Mouse (Mus musculus): Measurements from ENCODE around the gene Ltbp4. TPM values are rescaled to one million over a fixed set of nuclear protein-coding genes. Genes with fewer than 3 reads are reported as not detected.

Ltbp4 gene
- polyA plus RNA-seq, 1 experiment, result 68.8 TPM

DNA sequence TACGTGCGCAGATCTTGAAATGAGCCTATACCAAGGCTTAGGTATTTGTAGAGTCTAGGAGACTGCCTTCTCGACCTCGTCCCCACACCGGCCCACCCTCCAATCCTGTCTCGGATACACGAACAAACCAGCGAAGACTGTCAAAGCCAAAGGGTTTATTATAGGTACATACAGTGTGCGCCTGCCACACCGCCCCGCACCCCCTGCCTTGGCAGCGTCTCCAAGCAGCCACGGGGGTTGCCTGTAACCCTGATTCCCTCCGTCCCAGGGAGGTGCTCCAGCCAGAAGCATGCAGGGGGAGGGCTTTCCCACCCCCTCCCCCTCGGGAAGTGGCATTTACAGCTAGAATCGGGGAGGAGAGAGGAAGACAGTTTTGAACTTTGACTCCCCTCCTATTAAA lies 18.8 kb upstream of the Ltbp4 start:
- no peak for DNase-seq (ENCODE audit: extremely low spot score in 1 of 2, low spot score in 1 of 2)

DNA sequence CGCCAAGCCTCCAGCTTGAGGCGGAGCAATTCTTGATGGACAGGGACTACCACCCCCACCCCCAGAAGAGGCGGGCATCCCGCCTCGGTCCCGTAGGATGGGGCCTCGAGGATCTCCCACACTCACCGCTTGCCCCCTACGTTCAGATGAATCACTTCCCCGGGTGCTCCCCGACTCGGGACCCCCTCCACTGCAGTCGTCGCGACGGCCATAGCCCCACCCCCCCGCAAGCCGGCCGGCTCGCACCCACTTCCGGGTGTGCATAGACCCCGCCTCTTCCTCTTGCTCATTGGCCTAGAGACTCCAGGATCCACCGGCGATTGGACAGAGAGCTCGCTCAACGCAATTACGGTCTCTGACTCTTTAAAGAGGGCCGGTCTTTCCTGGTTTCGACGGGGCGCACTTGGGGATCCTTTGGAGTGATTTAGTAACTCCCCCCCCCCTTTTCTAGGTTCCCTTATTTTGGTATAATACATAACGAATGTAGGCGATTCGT lies 18.3 kb upstream of the Ltbp4 start, which contains the start of gene Shkbp1:
Gene Shkbp1, minus strand, starts transcription at position 275 of the 496 bp plus-strand sequence.
- peak; percentile 78 to 88 for DNase-seq (ENCODE audit: extremely low spot score in 1 of 2, low spot score in 1 of 2)

DNA sequence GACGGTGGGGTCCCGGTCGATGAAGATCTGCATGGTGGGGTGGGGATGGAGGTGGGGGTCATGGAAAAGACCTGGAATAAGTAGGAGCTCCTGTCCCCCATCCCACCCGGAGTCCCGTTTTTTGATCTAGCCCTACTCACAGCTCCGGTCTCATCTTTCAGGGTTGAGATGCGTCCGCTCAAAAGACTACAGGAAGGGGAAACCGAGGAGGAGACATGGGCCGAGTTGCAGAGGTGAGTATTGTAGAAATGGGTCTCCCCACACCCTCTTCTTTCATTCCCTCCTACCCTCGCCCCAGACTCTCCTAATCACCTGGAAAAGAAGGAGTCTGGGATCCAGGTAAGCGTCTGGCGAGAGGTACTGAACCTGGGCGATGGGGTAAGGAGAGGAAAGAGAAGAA lies 17.8 kb upstream of the Ltbp4 start:
- DNase-seq (ENCODE audit: extremely low spot score in 1 of 2, low spot score in 1 of 2), result no peak

DNA sequence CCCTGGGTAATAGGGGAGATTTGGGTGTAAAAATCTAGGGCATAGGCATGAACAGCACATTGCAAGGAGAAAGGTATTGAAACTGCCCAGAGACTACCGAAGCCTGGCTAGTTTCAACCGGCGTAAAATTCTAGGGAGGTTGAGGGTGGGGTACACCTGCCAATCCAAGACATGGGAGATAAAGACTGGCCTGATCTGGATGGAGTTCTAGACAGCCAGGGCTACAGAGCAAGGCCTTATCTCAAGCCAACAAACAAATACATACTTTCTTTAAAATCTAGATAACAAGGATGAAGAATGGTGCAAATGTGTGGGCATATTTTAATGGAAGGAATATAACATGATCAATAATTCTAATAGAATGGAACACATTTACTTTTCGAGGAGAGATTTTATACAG lies 17.3 kb upstream of the Ltbp4 start:
- DNase-seq (ENCODE audit: extremely low spot score in 1 of 2, low spot score in 1 of 2), result no peak

DNA sequence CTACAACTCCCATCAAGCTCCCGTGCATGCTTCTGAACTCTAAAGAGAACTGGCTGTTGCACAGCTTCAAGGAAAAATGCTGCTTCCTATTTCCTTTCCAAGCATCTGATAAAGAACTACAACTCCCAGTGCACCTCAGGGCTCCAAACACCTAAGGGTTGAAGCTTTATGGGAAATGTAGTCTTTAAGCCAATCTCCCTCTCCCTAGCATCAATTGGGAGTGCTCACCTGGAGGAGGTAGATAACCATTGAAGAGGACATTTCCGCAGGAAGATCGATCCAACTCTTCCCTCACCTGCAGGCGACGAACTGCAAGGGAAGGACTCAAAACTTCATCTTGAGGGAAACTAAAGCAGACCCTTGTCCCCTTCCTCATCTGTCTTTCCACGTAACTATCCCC lies 16.7 kb upstream of the Ltbp4 start:
- DNase-seq (ENCODE audit: extremely low spot score in 1 of 2, low spot score in 1 of 2), result no peak

DNA sequence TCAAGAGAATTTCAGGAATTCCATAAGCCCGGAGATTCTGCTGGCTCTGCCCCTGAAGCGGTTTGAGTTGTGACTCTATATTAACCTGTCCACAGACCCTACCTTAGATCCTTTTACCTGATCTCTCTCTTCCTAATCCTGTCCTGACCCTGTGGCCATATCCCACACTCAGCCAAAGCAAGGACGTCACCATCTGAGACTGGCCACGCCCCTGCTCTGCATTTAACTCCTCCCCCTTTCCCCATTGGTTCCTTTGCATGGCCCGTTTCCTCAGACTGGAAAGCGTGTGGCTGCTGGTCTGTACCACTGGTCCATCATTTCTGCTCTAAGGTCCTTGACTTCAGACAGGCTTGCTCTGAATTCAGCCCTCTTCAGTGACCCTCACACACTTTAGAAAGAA lies 8.0 kb upstream of the Ltbp4 start:
- no peak for DNase-seq (ENCODE audit: extremely low spot score in 1 of 2, low spot score in 1 of 2)

DNA sequence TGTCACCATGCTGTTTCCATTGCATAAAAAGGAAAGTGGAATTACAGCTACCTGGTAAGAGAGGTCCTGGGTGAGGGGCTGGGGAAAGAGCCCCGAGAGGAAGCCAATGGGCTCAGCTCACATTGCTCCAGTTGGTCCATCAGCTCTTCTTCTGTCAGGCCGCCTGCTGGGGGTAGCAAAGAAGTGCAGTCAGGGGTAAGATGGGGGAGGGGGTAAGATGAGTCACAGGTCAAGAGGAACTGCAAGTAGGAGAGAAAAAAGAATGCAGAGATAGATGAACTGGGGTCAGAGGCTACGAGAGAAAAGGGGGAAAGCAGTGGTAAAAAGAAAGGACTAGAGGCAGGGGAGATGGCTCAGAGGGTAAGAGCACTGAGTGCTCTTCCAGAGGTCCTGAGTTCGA lies 5.1 kb upstream of the Ltbp4 start:
- no peak for DNase-seq (ENCODE audit: extremely low spot score in 1 of 2, low spot score in 1 of 2)

DNA sequence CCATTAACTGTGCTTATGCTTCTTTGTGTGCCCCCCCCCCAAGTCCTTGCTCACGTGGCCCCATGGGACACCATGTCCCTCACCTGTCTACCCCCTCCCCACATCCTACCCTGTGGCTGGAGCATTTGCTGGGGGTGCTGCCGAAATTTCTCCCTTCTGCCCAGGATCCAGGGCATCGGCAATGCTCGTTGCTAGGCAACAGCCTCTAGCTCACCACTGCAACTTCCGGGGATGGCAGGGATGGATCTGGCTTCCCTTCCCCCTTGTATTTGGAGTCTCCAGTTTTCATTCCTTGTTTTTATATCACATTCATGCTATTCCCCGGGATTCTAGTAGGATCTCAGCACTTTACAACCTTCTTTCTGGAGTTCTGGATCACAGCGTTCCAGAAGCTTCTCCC lies 2.0 kb upstream of the Ltbp4 start:
- peak; percentile 63 to 83 for DNase-seq (ENCODE audit: extremely low spot score in 1 of 2, low spot score in 1 of 2)

DNA sequence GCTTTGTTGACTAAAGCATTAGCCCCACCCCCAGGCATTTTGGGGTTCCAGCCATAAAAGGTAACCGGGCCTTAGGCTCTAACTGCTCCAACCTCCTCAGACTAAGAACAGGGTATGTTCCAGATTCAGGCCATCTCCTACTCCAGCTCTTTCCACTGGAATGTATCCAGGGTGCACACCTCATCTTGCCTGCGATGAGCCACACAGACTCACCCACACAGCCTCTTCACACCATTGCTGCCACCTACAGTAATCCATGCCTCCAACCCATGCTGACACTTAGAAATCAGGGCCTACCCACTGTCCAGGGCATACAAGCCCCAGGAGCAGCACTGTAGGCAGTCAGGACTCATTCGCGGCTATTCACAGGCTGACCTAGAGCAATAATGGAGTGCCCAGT lies 1.6 kb upstream of the Ltbp4 start:
- peak in 1 of 2 experiments; percentile 68 for DNase-seq (ENCODE audit: extremely low spot score in 1 of 2, low spot score in 1 of 2)

DNA sequence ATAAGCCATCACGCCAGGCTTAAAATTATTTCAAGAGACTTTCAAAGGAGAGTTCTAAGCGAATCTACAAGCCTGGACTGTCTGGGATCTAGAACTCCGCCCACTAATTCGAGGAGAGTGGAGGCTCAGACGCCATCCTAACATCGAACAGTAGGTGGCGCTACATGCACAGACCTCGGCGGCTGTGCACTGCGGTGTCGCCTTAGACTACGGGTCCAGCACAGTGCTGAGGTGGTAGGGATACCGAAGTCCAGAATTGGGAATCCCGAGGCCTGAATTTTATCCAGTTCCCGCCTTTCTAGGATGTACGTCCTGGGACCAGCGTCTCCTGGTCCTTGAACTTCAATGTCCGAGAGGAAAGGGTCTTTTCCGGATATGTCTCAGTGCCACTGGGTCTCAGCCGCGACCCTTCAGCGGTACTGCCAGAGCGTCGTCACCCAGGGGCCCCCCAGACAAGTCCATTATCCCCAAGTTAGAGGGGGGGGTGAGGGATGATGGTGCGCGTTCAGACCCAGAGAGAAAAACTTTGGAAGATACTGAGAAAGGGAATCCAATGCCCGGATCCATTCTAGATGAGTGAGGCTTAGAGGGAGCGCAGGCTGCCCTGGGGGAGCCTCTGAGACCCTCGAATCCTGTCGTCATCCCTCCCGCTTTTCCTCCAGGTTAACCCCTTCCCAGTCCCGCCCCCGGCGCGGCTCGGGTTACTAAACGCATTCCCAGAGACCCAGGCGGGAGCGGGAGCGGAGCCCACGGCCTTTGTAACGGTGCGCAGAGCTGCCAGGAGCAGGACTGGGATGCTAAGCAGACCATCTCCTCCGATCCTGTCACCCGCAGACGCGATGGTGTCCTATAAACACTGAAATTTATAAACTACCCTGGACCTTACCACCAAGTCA lies 1.3 kb downstream of the Ltbp4 start:
- peak; percentile 74 to 98 for DNase-seq (ENCODE audit: extremely low spot score in 1 of 2, low spot score in 1 of 2)

DNA sequence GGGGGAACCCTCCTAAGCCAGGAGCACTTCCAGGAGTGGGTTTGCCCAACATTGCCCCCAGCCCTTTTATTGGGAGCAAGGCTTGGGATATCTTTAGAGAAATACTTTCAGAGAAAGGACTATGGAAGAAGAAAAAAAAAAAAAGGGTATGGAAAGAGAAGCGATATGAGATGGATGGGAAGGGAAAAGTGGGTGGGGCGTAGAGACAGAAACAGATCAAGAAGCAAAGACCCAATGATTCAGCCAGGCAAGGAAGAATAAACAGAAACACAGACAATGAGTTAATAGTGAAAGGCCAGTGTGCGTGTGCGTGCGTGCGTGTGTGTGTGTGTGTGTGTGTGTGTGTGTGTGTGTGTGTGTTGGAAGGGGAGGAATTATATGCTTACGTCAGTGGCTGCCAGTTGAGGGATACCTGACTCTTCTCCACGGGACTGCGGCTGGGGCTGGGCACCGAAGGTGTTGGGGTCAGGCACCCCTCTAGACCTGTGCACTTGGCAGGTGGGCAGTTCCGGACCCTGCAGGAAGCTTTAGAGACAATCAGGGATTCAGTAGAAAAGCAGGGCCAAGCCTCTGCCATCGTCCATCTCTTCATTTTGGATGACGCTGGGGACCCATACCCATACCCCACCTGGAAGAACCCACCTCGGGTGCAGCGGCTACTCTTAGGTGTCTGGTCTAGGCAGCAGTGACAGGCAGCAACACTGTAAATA lies 2.3 kb downstream of the Ltbp4 start:
- no peak for DNase-seq (ENCODE audit: extremely low spot score in 1 of 2, low spot score in 1 of 2)

DNA sequence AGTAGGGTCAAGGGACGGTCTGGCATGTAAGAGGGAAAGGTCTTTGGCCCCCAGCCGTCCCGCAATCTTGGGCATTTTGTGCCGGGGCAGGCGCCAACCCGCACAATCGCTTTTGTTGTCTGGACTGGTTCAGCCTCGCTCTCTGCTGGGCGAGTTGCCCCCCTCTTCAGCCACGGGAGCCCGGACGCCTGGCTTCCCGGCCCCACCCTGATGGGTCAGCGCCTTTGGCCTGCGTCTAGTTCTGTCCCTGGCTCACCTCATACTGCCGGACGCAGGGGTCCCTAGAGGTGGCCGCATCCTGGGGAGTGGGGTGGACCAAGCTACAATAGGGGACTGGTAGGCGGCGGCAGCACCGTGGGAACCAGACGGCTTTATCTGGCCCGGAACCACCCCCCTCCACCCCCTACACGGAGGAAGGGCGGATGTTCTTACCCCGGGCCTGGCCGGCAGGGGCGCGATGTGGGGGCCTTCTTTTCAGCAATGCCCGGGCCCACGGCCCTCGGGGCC lies 3.0 kb downstream of the Ltbp4 start:
- DNase-seq (ENCODE audit: extremely low spot score in 1 of 2, low spot score in 1 of 2), result no peak

DNA sequence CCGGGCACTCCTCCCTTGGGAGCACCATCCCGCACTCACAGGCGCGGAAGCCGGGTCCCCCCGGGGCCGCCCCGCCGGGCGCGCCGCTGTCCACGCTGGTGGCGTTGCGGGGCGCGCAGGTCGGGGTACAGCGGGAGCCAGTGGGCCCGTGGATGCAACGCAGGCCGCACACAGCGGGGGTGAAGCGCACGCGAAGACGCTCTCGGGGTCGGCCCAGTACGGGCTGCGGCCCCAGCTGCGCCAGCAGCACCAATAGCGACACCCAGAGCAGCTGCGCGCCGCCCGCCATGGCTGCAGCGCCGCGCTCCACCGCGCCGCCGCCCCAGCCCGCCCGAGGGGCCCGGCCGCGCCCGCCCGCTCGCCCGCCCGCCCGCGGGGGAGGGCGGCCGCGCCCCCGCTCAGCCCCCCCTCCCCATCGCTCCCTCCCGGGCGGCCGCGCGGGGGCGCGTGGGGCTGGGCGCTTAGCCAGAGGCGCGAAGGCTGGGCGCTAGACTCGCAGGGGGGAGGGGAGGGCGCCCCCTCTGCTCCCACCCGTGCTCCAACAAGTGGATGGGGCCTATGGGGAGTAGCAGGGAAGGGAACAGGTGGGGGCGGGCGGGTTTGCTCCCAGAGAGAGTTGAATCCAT lies 4.1 kb downstream of the Ltbp4 start:
- DNase-seq (ENCODE audit: extremely low spot score in 1 of 2, low spot score in 1 of 2), result no peak

DNA sequence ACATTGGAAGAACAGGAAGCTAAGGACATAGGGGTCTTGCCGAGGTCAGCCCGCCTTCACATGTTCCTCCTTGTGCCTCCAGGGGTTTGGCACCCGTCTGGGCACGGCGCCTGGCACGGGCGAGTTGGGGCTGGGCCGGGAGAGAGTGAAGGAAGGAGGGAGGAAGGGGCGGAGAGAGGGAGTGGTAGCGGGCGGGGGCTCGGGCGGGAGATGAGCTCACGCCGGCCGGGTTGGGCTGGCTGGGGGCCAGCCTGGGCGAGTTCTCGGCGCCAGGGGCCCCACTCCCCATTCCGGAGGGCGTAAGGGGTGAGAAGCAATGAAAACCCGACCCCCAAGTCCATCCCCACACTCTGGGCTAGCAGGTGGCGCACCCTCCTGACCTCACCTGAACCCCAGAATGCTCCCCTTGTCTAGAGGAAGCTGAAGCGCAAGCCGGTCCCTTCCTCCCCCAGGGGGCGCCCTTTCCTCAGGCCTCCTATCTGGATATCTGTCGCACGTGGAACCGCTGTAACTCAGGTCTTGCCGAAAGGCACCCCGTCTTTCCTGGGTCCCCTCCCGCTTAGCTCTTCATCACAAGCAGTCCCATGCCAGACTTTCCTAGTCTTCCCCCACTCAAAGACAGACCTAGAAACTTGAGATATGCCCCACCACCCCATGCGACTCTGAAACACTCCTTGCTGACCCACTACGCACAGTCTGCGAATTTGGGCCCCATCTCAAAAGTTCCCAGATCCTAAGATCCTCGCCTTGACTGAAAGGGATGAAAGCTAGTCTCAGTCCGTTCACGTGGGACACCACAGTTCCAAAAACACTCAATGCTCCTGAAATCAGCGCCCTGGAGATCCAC lies 4.9 kb downstream of the Ltbp4 start:
- DNase-seq (ENCODE audit: extremely low spot score in 1 of 2, low spot score in 1 of 2), result peak in 1 of 2 experiments; percentile 88

DNA sequence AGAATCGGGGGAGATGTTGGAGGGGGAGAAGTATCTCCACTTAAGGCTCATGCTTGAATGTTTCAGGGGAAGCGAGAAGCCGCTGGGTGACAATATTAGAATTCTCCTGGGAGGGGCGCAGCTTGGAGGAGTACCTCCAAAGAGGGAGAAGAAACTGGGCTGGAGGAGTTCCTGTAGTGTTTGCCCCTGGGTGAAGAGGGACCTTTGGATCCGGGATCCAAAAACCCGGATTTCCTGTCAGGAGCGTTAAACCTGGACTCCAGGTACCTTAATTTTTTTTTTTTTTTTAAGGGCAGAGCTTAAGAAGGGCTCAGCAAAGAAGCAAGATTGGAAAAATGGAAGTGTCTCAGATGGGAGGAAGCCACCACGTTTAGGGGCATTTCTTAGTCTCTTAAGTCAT lies 5.6 kb downstream of the Ltbp4 start:
- no peak for DNase-seq (ENCODE audit: extremely low spot score in 1 of 2, low spot score in 1 of 2)

DNA sequence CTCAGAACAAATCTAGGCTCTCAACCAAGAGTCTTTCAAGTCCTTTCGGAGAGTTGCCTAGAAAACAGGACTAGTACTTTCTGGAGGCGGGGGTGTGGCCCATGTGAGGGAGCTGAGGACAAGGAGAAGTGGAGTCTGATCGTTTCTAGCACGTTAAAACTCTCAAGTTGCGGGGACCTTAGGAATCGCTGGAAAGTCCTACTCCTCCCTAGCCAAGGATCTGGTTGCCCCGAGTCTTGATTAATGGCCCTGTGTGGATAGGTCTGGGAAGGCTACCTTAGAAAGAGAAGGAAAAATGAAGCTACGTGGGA lies 6.0 kb downstream of the Ltbp4 start:
- DNase-seq (ENCODE audit: extremely low spot score in 1 of 2, low spot score in 1 of 2), result no peak

DNA sequence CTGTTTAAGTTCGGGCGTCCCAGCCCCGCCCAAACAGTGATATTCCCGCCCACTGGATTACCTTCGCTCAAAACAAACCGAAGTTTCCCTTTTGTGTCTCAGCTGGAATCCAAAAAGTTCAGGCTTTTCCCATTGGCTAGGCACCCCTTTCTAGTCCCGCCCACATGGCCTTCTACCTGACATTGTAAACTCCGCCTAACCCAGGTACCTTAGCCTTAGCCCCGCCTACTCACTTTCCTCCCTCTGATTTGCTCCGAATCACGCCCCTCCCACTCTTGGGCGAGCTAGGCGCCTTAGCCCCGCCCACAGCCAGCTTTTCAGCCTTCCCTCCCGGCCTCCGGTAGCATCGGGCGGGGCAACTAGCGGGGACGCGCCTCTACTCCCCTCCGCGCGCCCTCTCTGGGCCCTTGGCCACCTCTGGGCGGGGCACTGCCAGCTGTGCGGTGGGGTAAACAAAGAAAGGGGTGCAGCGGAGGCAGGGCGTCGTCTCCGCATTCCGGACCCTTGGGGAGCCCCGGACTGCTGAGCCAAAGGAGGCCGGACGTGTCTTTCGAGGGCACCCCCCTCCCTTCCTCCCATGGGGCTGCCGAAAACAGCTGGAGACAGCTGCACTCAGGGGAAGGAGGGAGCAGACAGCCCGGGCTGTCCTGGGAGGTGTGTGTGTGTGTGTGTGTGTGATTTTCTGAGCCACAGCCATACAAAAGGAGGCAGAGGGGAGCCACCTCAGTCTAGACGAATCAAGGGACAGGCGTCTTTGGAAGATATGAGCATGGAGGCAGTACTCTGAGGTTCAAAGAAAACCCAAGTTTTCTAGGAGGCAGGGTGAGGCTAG lies 6.6 kb downstream of the Ltbp4 start:
- peak; percentile 53 to 68 for DNase-seq (ENCODE audit: extremely low spot score in 1 of 2, low spot score in 1 of 2)

DNA sequence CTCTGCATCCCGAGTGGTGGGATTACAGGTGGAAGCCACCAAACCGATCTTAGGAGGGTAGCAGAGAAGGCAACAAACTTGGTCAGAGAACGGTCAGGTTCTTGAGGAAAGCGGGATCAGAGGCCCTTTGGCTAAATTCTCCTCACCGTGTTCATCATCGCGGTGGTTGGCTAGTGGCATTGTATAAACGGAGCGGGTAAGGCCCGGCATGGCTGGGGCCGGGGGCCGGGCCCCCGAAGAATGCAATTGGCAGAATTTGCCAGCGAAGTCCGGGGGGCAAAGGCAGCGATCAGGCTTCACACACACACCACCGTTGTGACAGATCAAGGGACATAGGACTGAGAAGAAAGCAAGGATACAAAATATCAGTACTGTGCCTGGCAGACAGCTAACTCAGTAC lies 7.5 kb downstream of the Ltbp4 start:
- no peak for DNase-seq (ENCODE audit: extremely low spot score in 1 of 2, low spot score in 1 of 2)

DNA sequence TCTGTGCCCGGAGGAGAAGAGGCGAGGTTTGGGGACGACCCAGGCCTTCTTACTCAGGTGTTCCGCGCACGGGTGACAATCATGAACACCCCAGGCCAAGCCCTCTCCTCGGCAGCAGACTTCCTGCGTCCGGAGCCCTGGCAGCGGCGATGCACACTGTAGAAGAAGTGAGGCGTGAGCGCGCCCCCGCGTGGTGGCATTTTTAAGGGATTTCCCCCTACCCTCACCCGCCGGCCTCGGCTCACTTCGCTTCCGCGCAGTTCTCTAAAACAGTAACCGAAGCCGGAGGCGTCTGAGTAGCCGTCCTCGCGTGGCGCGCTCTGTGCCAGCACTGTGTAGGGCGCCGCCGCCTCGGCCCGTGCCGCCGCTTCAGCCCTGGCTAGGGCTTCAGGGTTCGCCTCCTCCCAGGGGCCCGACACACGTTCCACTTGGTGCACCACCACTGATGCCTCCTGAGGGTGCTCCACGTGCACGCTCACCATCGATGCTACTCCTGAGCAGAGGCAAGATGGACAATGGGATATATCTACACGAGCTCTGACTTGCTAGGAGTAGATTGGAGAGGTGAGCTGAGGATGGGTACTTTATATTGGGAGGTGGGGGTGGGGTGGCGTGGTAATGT lies 8.1 kb downstream of the Ltbp4 start:
- peak in 1 of 2 experiments; percentile 87 for DNase-seq (ENCODE audit: extremely low spot score in 1 of 2, low spot score in 1 of 2)
